Mouse (Mus musculus): Measurements from ENCODE around the gene Vmn2r1. TPM values are rescaled to one million over a fixed set of nuclear protein-coding genes. Genes with fewer than 3 reads are reported as not detected.

Vmn2r1 gene
- polyA plus RNA-seq (2015; fragmentation: Nextera tagmentation; extraction: Ambion mirVana) = 0.04 TPM in 1 of 2 replicates, not detected in the other

- DNase-seq (ENCODE audit: low spot score) (no peak), ATAC-seq (no peak)
- Histone ChIP-seq H3K4me1 (ENCODE audit: insufficient read depth, low read depth, low read length) (no peaks in the 10 kb centered on the region), H3K36me3 (ENCODE audit: insufficient read depth, low read length) (no peaks in the 10 kb centered on the region), H3K4me3 (ENCODE audit: low read depth, low read length) (no peak within 1 kb of the TSS), H3K9ac (replicated peaks; ENCODE audit: low read depth) (no peak within 1 kb of the TSS), H3K9me3 (ENCODE audit: low read length) (no peaks in the 10 kb centered on the region), H3K4me2 (replicated peaks; ENCODE audit: low read depth, low read length) (no peak within 1 kb of the TSS), H3K27me3 (replicated peaks; ENCODE audit: insufficient read depth, low read length) (no peaks in the 10 kb centered on the region), H3K27ac (ENCODE audit: low read length) (no peak within 1 kb of the TSS)
- 69% methylated on average over 4 of the region's 4 CpGs for WGBS
- TF ChIP-seq EP300 (IDR thresholded peaks at IDR 0.05) (no peak), CTCF (IDR thresholded peaks at IDR 0.05) (no peak)
Observed at GRCm38 (mm10) chr3:64081247-64081646, at the start of gene Vmn2r1. TSS of gene Vmn2r1 (plus strand) at chr3:64081547.

GRCm38 (mm10) chr3:64038136-64038841, 43.1 kb upstream of the Vmn2r1 start:
- Histone ChIP-seq H3K27ac (ENCODE audit: low read length) (no peak overlapping the region), H3K4me2 (replicated peaks; ENCODE audit: low read depth, low read length) (no peak overlapping the region), H3K4me3 (ENCODE audit: low read depth, low read length) (no peak overlapping the region), H3K9me3 (ENCODE audit: low read length) (no peaks in the 10 kb centered on the region), H3K9ac (replicated peaks; ENCODE audit: low read depth) (no peak overlapping the region), H3K4me1 (ENCODE audit: insufficient read depth, low read depth, low read length) (no peaks in the 10 kb centered on the region), H3K27me3 (replicated peaks; ENCODE audit: insufficient read depth, low read length) (no peaks in the 10 kb centered on the region), H3K36me3 (ENCODE audit: insufficient read depth, low read length) (no peaks in the 10 kb centered on the region)
- DNase-seq (ENCODE audit: low spot score) = peak; percentile 28
- no peak for TF ChIP-seq CTCF (IDR thresholded peaks at IDR 0.05)
- TF ChIP-seq EP300 (IDR thresholded peaks at IDR 0.05) = no peak
- ATAC-seq = peak; percentile 50
- WGBS = 46% methylated on average over 7 of the region's 7 CpGs

- H3K9me3 ChIP-seq (ENCODE audit: low read length) = no peaks in the 10 kb centered on the region
- WGBS = 10% methylated on average over 25 of the region's 25 CpGs
- no peak for TF ChIP-seq EP300 (IDR thresholded peaks at IDR 0.05)
- TF ChIP-seq CTCF (IDR thresholded peaks at IDR 0.05) = peak; percentile 84
- no peaks in the 10 kb centered on the region for H3K4me1 ChIP-seq (ENCODE audit: insufficient read depth, low read depth, low read length)
- no peak overlapping the region for H3K27ac ChIP-seq (ENCODE audit: low read length)
- ATAC-seq = peak; percentile 76
- DNase-seq (ENCODE audit: low spot score) = peak; percentile 87
- H3K9ac ChIP-seq (replicated peaks; ENCODE audit: low read depth) = no peak overlapping the region; the same call in 1 of the 2 replicates
- no peaks in the 10 kb centered on the region for H3K27me3 ChIP-seq (replicated peaks; ENCODE audit: insufficient read depth, low read length)
- peak overlapping the region; percentile 67 for H3K4me2 ChIP-seq (replicated peaks; ENCODE audit: low read depth, low read length)
- no peaks in the 10 kb centered on the region for H3K36me3 ChIP-seq (ENCODE audit: insufficient read depth, low read length)
- H3K4me3 ChIP-seq (ENCODE audit: low read depth, low read length) = peak overlapping the region; percentile 42
Observed at GRCm38 (mm10) chr3:64039818-64040784, 41.2 kb upstream of the Vmn2r1 start.

- WGBS = 86% methylated on average over 1 of the region's 1 CpGs
- Histone ChIP-seq H3K27me3 (replicated peaks; ENCODE audit: insufficient read depth, low read length) (no peaks in the 10 kb centered on the region), H3K27ac (ENCODE audit: low read length) (no peak overlapping the region), H3K36me3 (ENCODE audit: insufficient read depth, low read length) (no peaks in the 10 kb centered on the region), H3K4me2 (replicated peaks; ENCODE audit: low read depth, low read length) (no peak overlapping the region), H3K9ac (replicated peaks; ENCODE audit: low read depth) (no peak overlapping the region), H3K4me3 (ENCODE audit: low read depth, low read length) (no peak overlapping the region), H3K4me1 (ENCODE audit: insufficient read depth, low read depth, low read length) (no peaks in the 10 kb centered on the region), H3K9me3 (ENCODE audit: low read length) (no peaks in the 10 kb centered on the region)
- ATAC-seq (no peak), DNase-seq (ENCODE audit: low spot score) (no peak)
- no peak for TF ChIP-seq CTCF (IDR thresholded peaks at IDR 0.05)
- no peak for TF ChIP-seq EP300 (IDR thresholded peaks at IDR 0.05)
Observed at GRCm38 (mm10) chr3:64112707-64113106, 31.4 kb downstream of the Vmn2r1 start.

- no peaks in the 10 kb centered on the region for H3K36me3 ChIP-seq (ENCODE audit: insufficient read depth, low read length)
- H3K9me3 ChIP-seq (ENCODE audit: low read length) = no peaks in the 10 kb centered on the region
- H3K27ac ChIP-seq (ENCODE audit: low read length) = no peak overlapping the region
- WGBS = 86% methylated on average over 11 of the region's 11 CpGs
- ATAC-seq (no peak), DNase-seq (ENCODE audit: low spot score) (no peak)
- H3K4me2 ChIP-seq (replicated peaks; ENCODE audit: low read depth, low read length) = no peak overlapping the region
- no peaks in the 10 kb centered on the region for H3K4me1 ChIP-seq (ENCODE audit: insufficient read depth, low read depth, low read length)
- H3K9ac ChIP-seq (replicated peaks; ENCODE audit: low read depth) = no peak overlapping the region
- no peaks in the 10 kb centered on the region for H3K27me3 ChIP-seq (replicated peaks; ENCODE audit: insufficient read depth, low read length)
- H3K4me3 ChIP-seq (ENCODE audit: low read depth, low read length) = no peak overlapping the region
- TF ChIP-seq CTCF (IDR thresholded peaks at IDR 0.05) = no peak
- TF ChIP-seq EP300 (IDR thresholded peaks at IDR 0.05) = no peak
Observed at GRCm38 (mm10) chr3:64113352-64114046, 32.2 kb downstream of the Vmn2r1 start.
